Mouse (Mus musculus) midbrain, postnatal 0 days (tissue): ENCODE measurements around the gene Osbpl6. TPM values are rescaled to one million over a fixed set of nuclear protein-coding genes. Genes with fewer than 3 reads are reported as not detected.

Experiments used
- ATAC-seq: fragments of 200-750 bp; cut with Nextera tagmentation; 2 replicates; pipeline ENCODE4 v1.8.0; 2017; ENCODE audit warnings: moderate number of reproducible peaks, mild to moderate bottlenecking, moderate TSS enrichment, moderate library complexity; ENCODE audit not compliant: low FRiP score
- DNase-seq: peaks from one replicate; pipeline ENCODE4 v3.0.0-alpha.2; 2015; ENCODE audit warnings: low spot score
- H3K27ac ChIP-seq: fragments of 300-500 bp; sonication (generic); 2 replicates; pipeline ENCODE4 v1.5.1; 2014; ENCODE audit warnings: low read depth, mild to moderate bottlenecking, low read length, mixed read lengths
- H3K27me3 ChIP-seq: fragments of 300-500 bp; sonication (generic); 2 replicates; pipeline ENCODE4 v1.6.1; 2014; ENCODE audit warnings: low read length, control low read depth, mixed read lengths; ENCODE audit not compliant: insufficient read depth
- H3K36me3 ChIP-seq: fragments of 300-500 bp; sonication (generic); 2 replicates; pipeline ENCODE4 v1.6.1; 2014; ENCODE audit warnings: low read length, control low read depth, mixed read lengths; ENCODE audit not compliant: insufficient read depth
- H3K4me1 ChIP-seq: fragments of 300-500 bp; sonication (generic); 2 replicates; pipeline ENCODE4 v1.6.1; 2014; ENCODE audit warnings: mild to moderate bottlenecking, control low read depth, antibody characterized with exemption, low read length, mixed read lengths; ENCODE audit not compliant: insufficient read depth
- H3K4me2 ChIP-seq: fragments of 300-500 bp; sonication (generic); 2 replicates; pipeline ENCODE4 v1.6.1; 2014; ENCODE audit warnings: low read depth, mild to moderate bottlenecking, low read length, mixed read lengths; ENCODE audit not compliant: poor library complexity, severe bottlenecking
- H3K4me3 ChIP-seq: fragments of 300-500 bp; sonication (generic); 2 replicates; pipeline ENCODE4 v1.5.1; 2014; ENCODE audit warnings: low read depth, mild to moderate bottlenecking, low read length, moderate library complexity
- H3K9ac ChIP-seq: fragments of 300-500 bp; sonication (generic); replicated peaks from 2 replicates; pipeline ENCODE4 v1.6.1; 2014; ENCODE audit warnings: mild to moderate bottlenecking, low read length, moderate library complexity, mixed read lengths; ENCODE audit not compliant: poor library complexity, severe bottlenecking
- H3K9me3 ChIP-seq: fragments of 300-500 bp; sonication (generic); 2 replicates; pipeline ENCODE4 v1.6.1; 2016; ENCODE audit warnings: low read length, control low read depth
- CTCF ChIP-seq: IDR thresholded peaks from 2 replicates; pipeline ENCODE4 v1.5.1; 2016; ENCODE audit warnings: antibody characterized with exemption, mild to moderate bottlenecking
- WGBS: fragments of 180-500 bp; shearing (Covaris S2); extraction: QIAGEN DNeasy Blood & Tissue Kit; methylation state at CpG from one replicate; pipeline ENCODE4 v1.1.7; 2014; 5-methylcytosine and 5-hydroxymethylcytosine counted together
- polyA plus RNA-seq: library from polyadenylated mRNA; unstranded; fragments of >200 nt; fragmentation: Nextera tagmentation; extraction: Ambion mirVana; gene quantifications from 2 replicates; pipeline ENCODE4 v1.2.1, GENCODE M21; 2015
- total RNA-seq: library from RNA; depleted of rRNA; stranded (reverse); fragments of >200 nt; gene quantifications from 2 replicates; pipeline ENCODE4 v1.2.3, GENCODE M21; 2014

Osbpl6 gene
- total and polyA plus RNA-seq, 2 experiments from 2014 or later: 17.0 to 26.7 TPM

- no peak for ATAC-seq
- Histone ChIP-seq H3K9ac (no peak overlapping the region), H3K4me2 (no peak overlapping the region), H3K4me1 (peaks cover 6% of the 10 kb centered on the region; the same call in 1 of the 2 replicates), H3K9me3 (no peaks in the 10 kb centered on the region), H3K4me3 (no peak overlapping the region), H3K27ac (no peak overlapping the region), H3K27me3 (no peaks in the 10 kb centered on the region), H3K36me3 (no peaks in the 10 kb centered on the region)
- no peak for TF ChIP-seq CTCF
- DNase-seq: no peak
- 73% methylated on average over 7 of the region's 7 CpGs for WGBS
Measured at GRCm38 (mm10) chr2:76492224-76492623, 85.9 kb downstream of the Osbpl6 start.

- ATAC-seq: no peak
Measured at GRCm38 (mm10) chr2:76496006-76496748, 89.9 kb downstream of the Osbpl6 start.

GRCm38 (mm10) chr2:76496749-76497140, 90.4 kb downstream of the Osbpl6 start:
- H3K9ac ChIP-seq: no peak overlapping the region
- no peak for ATAC-seq
- H3K36me3 ChIP-seq: no peaks in the 10 kb centered on the region
- no peak overlapping the region for H3K4me2 ChIP-seq
- no peaks in the 10 kb centered on the region for H3K4me1 ChIP-seq
- H3K27me3 ChIP-seq: no peaks in the 10 kb centered on the region
- 93% methylated on average over 4 of the region's 4 CpGs for WGBS
- no peak overlapping the region for H3K27ac ChIP-seq
- no peak for DNase-seq
- no peak overlapping the region for H3K4me3 ChIP-seq
- no peak for TF ChIP-seq CTCF
- no peaks in the 10 kb centered on the region for H3K9me3 ChIP-seq

More at GRCm38 (mm10) chr2:76496006-76496748, 89.9 kb downstream of the Osbpl6 start:
- no peak overlapping the region for H3K9ac ChIP-seq
- H3K4me2 ChIP-seq: no peak overlapping the region
- no peak for TF ChIP-seq CTCF
- no peaks in the 10 kb centered on the region for H3K27me3 ChIP-seq
- DNase-seq: no peak
- no peak overlapping the region for H3K27ac ChIP-seq
- no peaks in the 10 kb centered on the region for H3K9me3 ChIP-seq
- H3K36me3 ChIP-seq: no peaks in the 10 kb centered on the region
- H3K4me3 ChIP-seq: no peak overlapping the region
- 62% methylated on average over 11 of the region's 11 CpGs for WGBS
- H3K4me1 ChIP-seq: peaks cover 6% of the 10 kb centered on the region; the same call in 1 of the 2 replicates

- WGBS: 97% methylated on average over 11 of the region's 11 CpGs
- no peaks in the 10 kb centered on the region for H3K36me3 ChIP-seq
- ATAC-seq: no peak
Measured at GRCm38 (mm10) chr2:76498891-76499290, 92.6 kb downstream of the Osbpl6 start.

GRCm38 (mm10) chr2:76504122-76504839, 98.0 kb downstream of the Osbpl6 start:
- Histone ChIP-seq H3K4me3 (no peak overlapping the region), H3K36me3 (no peaks in the 10 kb centered on the region), H3K9me3 (no peaks in the 10 kb centered on the region), H3K27me3 (no peaks in the 10 kb centered on the region), H3K4me2 (no peak overlapping the region), H3K27ac (no peak overlapping the region), H3K9ac (no peak overlapping the region), H3K4me1 (no peaks in the 10 kb centered on the region)
- DNase-seq: no peak
- no peak for TF ChIP-seq CTCF
- no peak for ATAC-seq
- 56% methylated on average over 12 of the region's 12 CpGs for WGBS

More at GRCm38 (mm10) chr2:76498891-76499290, 92.6 kb downstream of the Osbpl6 start:
- Histone ChIP-seq H3K9ac (no peak overlapping the region), H3K27ac (no peak overlapping the region), H3K4me3 (no peak overlapping the region), H3K27me3 (no peaks in the 10 kb centered on the region), H3K4me2 (no peak overlapping the region), H3K4me1 (no peaks in the 10 kb centered on the region), H3K9me3 (no peaks in the 10 kb centered on the region)
- no peak for DNase-seq
- TF ChIP-seq CTCF: no peak

- ATAC-seq: no peak
- Histone ChIP-seq H3K4me2 (no peak overlapping the region), H3K4me1 (no peaks in the 10 kb centered on the region), H3K4me3 (no peak overlapping the region), H3K36me3 (no peaks in the 10 kb centered on the region), H3K9ac (no peak overlapping the region), H3K9me3 (no peaks in the 10 kb centered on the region), H3K27me3 (no peaks in the 10 kb centered on the region), H3K27ac (no peak overlapping the region)
- no peak for DNase-seq
- WGBS: 97% methylated on average over 2 of the region's 2 CpGs
- TF ChIP-seq CTCF: no peak
Measured at GRCm38 (mm10) chr2:76504989-76505388, 98.7 kb downstream of the Osbpl6 start.
